Mouse (Mus musculus): ENCODE measurements around the gene Zfp141. TPM values are rescaled to one million over a fixed set of nuclear protein-coding genes. Genes with fewer than 3 reads are reported as not detected.

Zfp141 gene
- total RNA-seq (2022), result 10 to 100 TPM; 13.6 to 22.7 (median 18.8) TPM

DNA sequence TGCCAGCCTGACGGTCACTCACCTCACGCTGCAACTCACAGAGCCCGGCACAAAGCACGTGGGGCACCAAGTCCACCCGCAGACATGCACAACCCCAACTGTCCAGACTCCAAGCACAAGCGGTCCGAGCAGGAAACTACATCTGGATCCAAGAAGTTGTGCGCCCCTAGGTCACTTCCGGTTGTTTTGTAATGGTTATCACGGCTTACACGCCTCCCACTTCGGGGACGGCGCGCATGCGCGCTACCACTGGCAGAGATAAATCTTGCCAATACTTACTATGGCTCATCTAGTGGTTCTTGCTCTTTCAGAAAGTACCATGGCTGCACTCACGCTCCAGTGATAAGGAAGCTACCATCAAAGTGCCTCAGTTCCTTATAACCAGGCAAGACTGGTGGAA lies at the start of gene Zfp141:
Zfp141 (minus strand) TSS at position 153 of the 400 bp plus-strand sequence.
- DNase-seq (ENCODE audit: low spot score in 2 of 2), result peak; percentile 77 to 86

DNA sequence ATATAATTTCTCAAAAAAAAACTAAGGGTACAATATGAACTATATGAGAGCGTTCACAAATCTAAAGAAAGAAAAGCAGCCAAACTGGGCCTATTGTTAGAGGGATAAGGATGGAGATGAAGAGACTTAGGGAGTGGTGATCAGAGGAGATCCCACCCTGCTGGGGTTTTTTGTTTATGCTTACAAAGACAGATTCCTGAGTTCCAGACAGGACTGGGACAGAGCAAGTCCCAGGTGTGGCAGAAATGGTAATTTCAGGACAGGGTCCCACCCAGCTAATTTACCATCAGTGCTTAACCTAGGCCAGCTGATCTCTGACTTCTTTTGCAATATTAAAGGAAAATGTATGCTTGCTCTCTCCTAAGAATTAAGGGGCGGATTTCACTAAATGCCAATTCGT lies 46.2 kb upstream of the Zfp141 start:
- no peak for DNase-seq (ENCODE audit: low spot score in 2 of 2)

DNA sequence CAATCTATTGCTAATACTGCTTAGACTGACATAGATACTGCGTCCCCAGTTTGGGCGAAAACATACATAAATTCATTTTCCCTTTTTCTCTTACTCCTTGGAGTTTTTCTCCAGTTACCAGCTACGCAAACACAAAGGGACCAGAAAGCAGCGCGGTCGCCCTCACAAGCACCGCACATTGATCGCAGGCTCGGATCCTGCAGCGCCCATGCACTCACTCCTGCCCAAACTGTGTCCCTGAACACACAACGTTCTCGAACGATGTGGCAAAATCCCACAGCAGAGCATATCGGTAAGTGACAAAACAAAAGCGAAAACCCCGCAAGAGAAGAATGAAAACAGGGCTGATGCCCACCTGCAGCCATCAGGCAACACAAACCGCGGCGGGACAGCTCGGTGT lies 354 bp downstream of the Zfp141 start:
- no peak for DNase-seq (ENCODE audit: low spot score in 2 of 2)

DNA sequence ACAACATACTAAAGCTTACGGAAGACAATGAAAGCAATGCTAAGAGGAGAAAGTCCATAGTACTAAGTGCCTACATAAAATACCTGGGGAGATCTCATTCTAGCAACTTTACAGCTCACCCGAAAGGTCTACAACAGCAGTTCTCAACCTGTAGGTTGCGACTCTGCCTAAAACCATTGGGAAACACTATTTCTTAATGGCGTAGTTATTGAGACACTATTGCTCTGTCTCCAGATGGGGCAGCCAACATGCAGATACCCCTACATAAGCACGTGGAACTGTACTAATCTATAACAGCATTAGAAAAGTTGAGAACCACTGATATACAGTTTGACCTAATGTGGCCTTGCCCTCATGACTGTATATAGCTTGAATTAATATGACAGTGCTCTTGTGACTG lies 7.3 kb downstream of the Zfp141 start:
- no peak for DNase-seq (ENCODE audit: low spot score in 2 of 2)

DNA sequence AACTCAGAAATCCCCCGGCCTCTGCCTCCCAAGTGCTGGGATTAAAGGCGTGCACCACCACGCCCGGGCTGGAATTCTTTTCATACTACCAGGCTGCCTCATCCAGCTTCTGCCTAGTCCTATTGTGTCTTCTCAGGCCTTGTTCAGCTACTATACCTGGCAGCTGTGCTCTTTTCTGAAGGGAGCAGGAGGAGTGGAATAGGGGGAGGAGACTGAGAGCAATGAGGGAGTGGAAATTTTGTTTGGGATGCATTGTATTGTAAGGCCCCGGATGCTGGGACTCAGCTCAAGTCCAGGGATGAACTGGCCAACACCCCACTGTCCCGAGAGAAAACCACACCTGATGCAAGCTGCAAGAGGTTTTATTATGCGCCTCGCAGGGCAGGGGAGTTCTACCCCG lies 8.2 kb downstream of the Zfp141 start:
- no peak for DNase-seq (ENCODE audit: low spot score in 2 of 2)

DNA sequence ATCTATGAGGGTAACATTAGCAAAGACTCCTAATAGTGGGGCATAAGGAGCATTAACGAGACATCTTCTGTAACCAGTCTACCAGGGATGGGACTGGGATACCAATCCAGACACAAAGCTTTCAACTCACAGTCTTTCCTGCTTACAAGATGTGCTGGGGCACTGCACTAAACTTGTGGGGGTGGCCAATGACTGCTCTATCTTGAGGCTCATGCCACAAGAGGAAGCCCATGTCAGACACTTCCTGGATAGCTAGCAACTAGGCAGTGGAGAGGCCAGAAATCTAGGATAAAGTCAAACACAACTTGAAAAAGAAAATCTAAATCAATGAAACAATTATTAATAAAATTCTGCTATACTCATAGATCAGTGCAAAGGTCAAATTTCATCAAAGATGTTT lies 9.3 kb downstream of the Zfp141 start:
- DNase-seq (ENCODE audit: low spot score in 2 of 2), result no peak

DNA sequence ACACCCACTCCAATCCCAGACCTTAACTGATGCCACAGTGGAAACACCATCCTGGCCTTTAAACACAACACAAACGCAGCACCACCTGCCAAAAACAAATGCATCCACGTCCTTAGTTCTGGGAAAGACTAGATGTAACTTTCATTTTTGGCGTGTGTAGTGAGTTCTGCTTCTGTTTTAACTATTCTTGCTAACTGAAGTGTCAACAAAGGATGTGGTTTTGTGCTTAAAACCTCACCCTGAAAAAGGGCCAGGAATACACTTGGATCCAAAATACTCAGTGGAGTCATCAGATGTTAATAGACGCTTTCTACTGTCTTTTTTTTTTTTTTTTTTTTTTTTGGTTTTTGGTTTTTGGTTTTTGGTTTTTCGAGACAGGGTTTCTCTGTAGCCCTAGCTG lies 14.7 kb downstream of the Zfp141 start:
- DNase-seq (ENCODE audit: low spot score in 2 of 2), result no peak

DNA sequence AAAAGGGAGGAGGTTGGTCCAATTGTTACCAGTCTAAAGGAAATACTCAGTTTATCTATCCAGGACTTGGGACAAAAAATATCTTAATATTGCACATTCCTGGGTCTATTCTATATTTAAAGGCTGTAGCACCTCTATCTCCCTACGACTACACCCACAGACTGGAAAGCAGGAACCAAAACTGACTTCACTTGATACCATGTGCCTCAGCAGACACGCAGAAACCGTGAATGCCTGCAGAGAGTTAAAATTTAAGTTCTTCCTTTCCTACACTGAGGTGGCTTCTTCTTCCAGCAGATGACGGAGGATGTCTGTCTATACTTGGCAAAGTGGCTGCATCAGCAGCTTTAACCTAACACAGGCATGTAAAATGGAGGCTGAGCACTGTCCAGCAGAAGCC lies 15.2 kb downstream of the Zfp141 start:
- no peak for DNase-seq (ENCODE audit: low spot score in 2 of 2)

DNA sequence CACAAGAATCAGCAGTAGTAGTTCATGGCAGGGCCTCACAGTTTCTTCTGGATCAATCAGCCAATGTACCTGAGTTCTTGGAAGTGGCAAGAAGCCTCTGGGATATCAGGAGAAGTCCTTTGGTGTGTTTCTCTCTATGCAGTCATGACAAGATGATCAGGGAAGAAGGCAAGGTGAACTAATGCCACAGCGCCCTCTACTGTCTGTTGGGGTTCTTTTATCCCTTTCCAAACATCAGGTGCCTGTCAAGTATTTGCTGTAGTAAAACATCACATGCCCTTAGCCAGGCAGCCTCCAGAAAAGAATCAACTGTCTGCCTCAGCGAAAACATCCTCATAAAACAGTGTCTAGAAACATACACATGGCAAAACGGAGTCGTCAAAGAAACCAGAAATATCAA lies 50.9 kb downstream of the Zfp141 start:
- no peak for DNase-seq (ENCODE audit: low spot score in 2 of 2)

DNA sequence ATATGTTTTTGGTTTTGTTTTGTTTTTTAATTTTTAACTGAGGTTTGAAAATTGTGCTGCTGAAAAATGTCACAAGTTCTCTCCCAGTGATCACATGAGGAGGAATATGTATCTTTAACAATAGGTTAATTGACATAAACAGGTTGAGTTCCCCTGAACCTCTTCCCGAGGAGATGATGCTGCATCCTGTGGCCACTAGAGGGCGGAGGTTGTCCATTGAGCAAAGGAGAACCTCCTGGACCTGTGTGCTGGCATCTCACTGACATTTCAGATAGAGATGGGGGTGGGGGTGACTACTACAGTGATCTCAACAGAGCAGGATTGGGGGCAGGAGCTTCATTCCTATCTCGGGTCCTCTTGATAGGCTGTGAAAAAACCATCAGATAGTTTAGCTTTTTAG lies 54.9 kb downstream of the Zfp141 start:
- DNase-seq (ENCODE audit: low spot score in 2 of 2), result no peak

DNA sequence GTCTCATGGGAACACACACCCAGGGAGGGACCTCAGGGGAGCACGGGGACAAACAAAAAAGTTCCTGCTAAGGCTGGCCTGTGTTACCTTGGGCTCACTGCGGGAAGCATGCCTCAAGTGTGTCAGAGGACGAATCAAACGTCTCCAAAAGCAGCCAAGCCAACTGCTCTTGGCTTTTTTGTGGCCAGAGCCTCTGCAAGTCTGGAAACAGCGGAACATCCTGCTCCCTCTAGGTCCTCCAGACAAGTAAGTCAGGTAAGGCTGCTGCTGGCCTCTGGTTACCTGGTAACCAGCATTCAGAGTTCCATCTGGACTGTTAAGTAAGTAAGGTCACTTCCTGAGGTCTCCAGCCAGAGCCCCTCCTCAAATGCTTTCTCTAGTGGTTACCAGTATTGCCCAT lies 57.7 kb downstream of the Zfp141 start, which contains the start of gene 4933421I07Rik:
4933421I07Rik (minus strand) TSS at position 271 of the 400 bp plus-strand sequence.
- DNase-seq (ENCODE audit: low spot score in 2 of 2), result no peak

DNA sequence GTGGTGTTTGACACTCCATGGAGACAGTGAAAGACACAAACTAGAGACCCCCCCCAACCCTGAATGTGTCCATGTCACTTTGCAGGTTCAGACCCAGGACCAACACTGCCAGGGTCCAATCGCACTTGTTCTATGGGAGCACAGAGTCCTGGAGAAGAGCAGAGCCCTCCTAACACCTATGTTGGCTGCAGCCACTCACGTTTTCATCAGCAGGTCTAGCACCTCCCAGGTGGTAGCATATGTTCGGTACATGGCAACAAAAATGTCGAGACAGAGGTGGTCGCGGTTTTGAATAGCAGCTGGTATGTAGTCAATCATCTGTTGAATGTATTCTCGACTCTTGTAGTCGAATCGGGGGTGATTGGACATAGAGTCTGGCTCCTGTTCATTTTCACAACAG lies 58.2 kb downstream of the Zfp141 start:
- DNase-seq (ENCODE audit: low spot score in 2 of 2), result no peak

Other genes starting within 250 kb of the Zfp141 start
- gene Vmn2r61, start 245.7 kb downstream of the Zfp141 start, total RNA-seq (2022), result not detected
- not detected for gene 4933421I07Rik, start 57.6 kb downstream of the Zfp141 start, total RNA-seq (2022)
- gene Gm21028, start 72.8 kb upstream of the Zfp141 start, total RNA-seq (2022), result not detected
- gene Zfp977, start 86.8 kb upstream of the Zfp141 start, total RNA-seq (2022), result 1 to 10 TPM; 1.5 to 3.0 (median 2.1) TPM
- 1 to 10 TPM; 3.2 to 4.6 (median 3.8) TPM for gene Zfp976, start 136.8 kb upstream of the Zfp141 start, total RNA-seq (2022)
- gene Zfp975, start 187.0 kb upstream of the Zfp141 start, total RNA-seq (2022), result 1 to 10 TPM; 6.2 to 8.8 (median 6.9) TPM
- under 1 TPM in 1 of 4 experiments, not detected in 3; 0.09 TPM for gene Gm17067, start 221.3 kb upstream of the Zfp141 start, total RNA-seq (2022)